ENCODE assay signal across 27 mouse cellular contexts in the genomic region with DNA sequence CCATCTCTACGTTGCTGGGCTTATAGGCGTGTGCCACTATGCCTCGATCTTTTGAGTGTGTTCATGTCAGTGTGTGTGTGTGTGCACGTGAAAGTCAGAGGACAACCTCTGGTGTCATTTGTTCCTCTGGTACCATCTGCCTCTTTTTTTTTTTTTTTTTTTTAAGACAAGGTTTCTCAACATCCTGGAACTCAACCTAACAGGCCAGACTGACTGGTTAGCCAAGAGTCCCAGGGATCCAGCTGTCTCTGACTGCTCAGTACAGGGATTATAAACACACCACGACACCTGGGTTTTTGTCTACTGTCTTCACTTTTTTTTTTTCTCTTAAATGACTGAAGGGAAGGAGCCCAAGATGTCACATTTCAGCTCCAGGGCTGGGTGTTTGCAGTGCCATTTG.
"Had no signal": no experiment of that assay in that cellular context is flagged by ENCODE, and none has a peak within 500 bp of the region (broad histone marks: within the 10 kb centered on the region; RNA-seq: fewer than 3 reads in every experiment).

No protein-coding gene starts in this region.

- H3K9me3 ChIP-seq: heart, embryonic 10.5 days; heart, embryonic 12.5 days; hindbrain, embryonic 10.5 days; hindbrain, embryonic 13.5 days; hindbrain, embryonic 15.5 days; kidney, embryonic 15.5 days; limb, embryonic 10.5 days; limb, embryonic 12.5 days; liver, embryonic 13.5 days; liver, embryonic 15.5 days had no signal

- H3K4me2 ChIP-seq: heart, embryonic 12.5 days; hindbrain, embryonic 13.5 days; hindbrain, embryonic 15.5 days; kidney, embryonic 15.5 days; limb, embryonic 12.5 days; liver, embryonic 11.5 days; liver, embryonic 13.5 days; liver, embryonic 15.5 days had no signal

- ATAC-seq: hindbrain, postnatal 0 days; intestine, embryonic 16.5 days had no signal

- H3K36me3 ChIP-seq: heart, embryonic 10.5 days; heart, embryonic 12.5 days; hindbrain, embryonic 10.5 days; hindbrain, embryonic 13.5 days; hindbrain, embryonic 15.5 days; kidney, embryonic 15.5 days; limb, embryonic 10.5 days; limb, embryonic 12.5 days; liver, embryonic 13.5 days; liver, embryonic 15.5 days had no signal

- H3K4me3 ChIP-seq: heart, embryonic 10.5 days; heart, embryonic 12.5 days; hindbrain, embryonic 10.5 days; hindbrain, embryonic 13.5 days; hindbrain, embryonic 15.5 days; kidney, embryonic 15.5 days; limb, embryonic 10.5 days; limb, embryonic 12.5 days; liver, embryonic 13.5 days; liver, embryonic 15.5 days had no signal

- H3K27ac ChIP-seq: heart, embryonic 10.5 days; hindbrain, embryonic 10.5 days; hindbrain, embryonic 13.5 days; hindbrain, embryonic 15.5 days; hindbrain, postnatal 0 days; kidney, embryonic 15.5 days; kidney, postnatal 0 days; limb, embryonic 10.5 days; limb, embryonic 12.5 days; liver, embryonic 13.5 days; liver, embryonic 15.5 days had no signal

- H3K27me3 ChIP-seq: heart, embryonic 12.5 days; hindbrain, embryonic 13.5 days; hindbrain, embryonic 15.5 days; kidney, embryonic 15.5 days; limb, embryonic 12.5 days had no signal

- H3K9ac ChIP-seq: heart, embryonic 12.5 days; hindbrain, embryonic 13.5 days; hindbrain, embryonic 15.5 days; kidney, embryonic 15.5 days; limb, embryonic 12.5 days; liver, embryonic 13.5 days; liver, embryonic 15.5 days had no signal

- H3K4me1 ChIP-seq: heart, embryonic 10.5 days had no signal

- DNase-seq: gastrocnemius, postnatal 14 days; gastrocnemius, postnatal 36 days; heart, adult 18-20 months; heart, postnatal 10 days; heart, postnatal 4 days; kidney, adult 11 months; kidney, adult 2 months; kidney, adult 9 months; kidney, postnatal 14 days; kidney, postnatal 36 days; layer of hippocampus, adult 9-11 months; layer of hippocampus, postnatal 36 days; liver; liver, embryonic 13.5 days had no signal
